Mouse (Mus musculus): ENCODE data around the gene Cd164.
A peak's percentile ranks its signal among the peaks of the same experiment; 100 is the strongest.

The Cd164 gene

GRCm38 (mm10) chr10:41518981-41519618, at the start of gene Cd164:
Gene Cd164 (plus strand): TSS chr10:41519414.
- peak; percentile 92 for DNase-seq

- no peak for DNase-seq
Observed at GRCm38 (mm10) chr10:41470693-41471092, 48.5 kb upstream of the Cd164 start.

GRCm38 (mm10) chr10:41472534-41472933, 46.7 kb upstream of the Cd164 start:
- no peak for DNase-seq

GRCm38 (mm10) chr10:41472962-41473481, 46.2 kb upstream of the Cd164 start:
- DNase-seq = no peak

GRCm38 (mm10) chr10:41473782-41474468, 45.3 kb upstream of the Cd164 start:
- DNase-seq = peak; percentile 57

- peak; percentile 70 for DNase-seq
Observed at GRCm38 (mm10) chr10:41474981-41475391, 44.2 kb upstream of the Cd164 start.

- peak; percentile 81 for DNase-seq
Observed at GRCm38 (mm10) chr10:41476171-41477017, 42.8 kb upstream of the Cd164 start, which contains the start of gene Mical1. Gene Mical1 (plus strand): TSS chr10:41476314.

- DNase-seq = peak; percentile 50
Observed at GRCm38 (mm10) chr10:41477018-41477277, 42.3 kb upstream of the Cd164 start.

- DNase-seq = peak; percentile 91
Observed at GRCm38 (mm10) chr10:41477278-41478181, 41.7 kb upstream of the Cd164 start.

GRCm38 (mm10) chr10:41479961-41480360, 39.3 kb upstream of the Cd164 start:
- DNase-seq = no peak

- DNase-seq = no peak
Observed at GRCm38 (mm10) chr10:41480938-41481880, 38.0 kb upstream of the Cd164 start.

- no peak for DNase-seq
Observed at GRCm38 (mm10) chr10:41482446-41482845, 36.8 kb upstream of the Cd164 start.

GRCm38 (mm10) chr10:41485778-41486177, 33.4 kb upstream of the Cd164 start:
- no peak for DNase-seq

- DNase-seq = no peak
Observed at GRCm38 (mm10) chr10:41486506-41487170, 32.6 kb upstream of the Cd164 start.

GRCm38 (mm10) chr10:41488877-41489276, 30.3 kb upstream of the Cd164 start:
- DNase-seq = no peak

GRCm38 (mm10) chr10:41489294-41489693, 29.9 kb upstream of the Cd164 start:
- DNase-seq = no peak

GRCm38 (mm10) chr10:41489708-41490517, 29.3 kb upstream of the Cd164 start, which contains the start of the genes Smpd2 and Ppil6:
Gene Smpd2 (minus strand): TSS chr10:41490369.
Gene Ppil6 (plus strand): TSS chr10:41490439.
- peak; percentile 98 for DNase-seq

GRCm38 (mm10) chr10:41490518-41490873, 28.7 kb upstream of the Cd164 start:
- no peak for DNase-seq

GRCm38 (mm10) chr10:41491111-41491510, 28.1 kb upstream of the Cd164 start:
- DNase-seq = no peak

- peak; percentile 69 for DNase-seq
Observed at GRCm38 (mm10) chr10:41500941-41501340, 18.3 kb upstream of the Cd164 start.
